Mouse (Mus musculus): ENCODE data around the gene Iqck.

Iqck gene

DNA sequence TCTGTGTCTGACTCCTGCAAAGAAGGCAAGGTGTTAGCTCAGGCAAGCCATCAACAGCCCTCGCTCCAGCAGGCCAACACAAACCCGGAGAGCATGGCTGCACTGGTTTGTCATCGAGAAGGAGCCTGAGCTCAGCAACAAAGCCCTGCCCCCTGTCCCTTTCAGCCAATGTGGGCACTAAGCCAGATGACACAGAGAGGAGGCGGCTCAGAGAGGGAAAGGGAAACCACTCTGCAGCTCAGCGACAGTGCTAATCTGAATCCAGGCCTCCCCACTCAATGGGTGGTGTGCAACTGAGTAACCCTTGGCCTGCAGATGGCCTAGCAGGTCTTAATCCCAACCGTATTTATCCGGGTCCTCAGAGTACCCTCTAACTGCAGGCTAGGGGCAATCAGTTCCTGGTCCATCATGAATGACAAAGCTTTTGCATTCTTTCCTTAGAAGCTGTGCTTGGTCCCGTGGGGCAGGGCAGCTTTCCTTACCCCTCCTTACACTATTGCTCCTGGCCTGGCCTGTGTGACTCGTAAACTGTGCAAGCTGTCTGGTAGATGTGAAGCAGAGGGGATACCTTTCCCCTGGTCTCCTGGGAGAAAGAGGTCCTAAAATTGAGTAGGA, 4.8 kb upstream of the Iqck start:
- peak; percentile 83 for DNase-seq (ENCODE audit: low read depth, low spot score)

DNA sequence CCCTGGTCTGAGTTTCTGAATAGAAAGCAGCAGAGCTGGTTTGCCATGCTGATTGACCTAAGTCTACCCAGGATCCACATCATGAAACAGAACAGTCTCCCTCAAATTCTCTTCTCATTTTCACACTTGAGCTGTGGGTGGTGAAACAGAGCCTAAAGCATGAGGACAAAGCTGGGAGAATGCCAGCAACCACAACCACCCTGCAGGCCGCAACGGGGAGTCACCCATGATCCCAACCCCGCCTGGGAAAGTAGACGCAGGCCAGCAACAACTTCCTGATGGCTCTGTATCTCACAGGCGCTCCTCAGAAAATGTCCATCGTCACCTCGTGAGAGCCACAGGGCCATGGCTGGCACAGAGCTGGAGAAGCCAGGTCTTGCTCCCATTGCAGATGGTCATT, 4.0 kb upstream of the Iqck start:
- peak; percentile 81 for DNase-seq (ENCODE audit: low read depth, low spot score)

GRCm38 (mm10) chr7:118852611-118853010, 2.9 kb upstream of the Iqck start:
- DNase-seq (ENCODE audit: low read depth, low spot score), result no peak

- no peak for DNase-seq (ENCODE audit: low read depth, low spot score)
Observed at GRCm38 (mm10) chr7:118854606-118855005, 946 bp upstream of the Iqck start.

DNA sequence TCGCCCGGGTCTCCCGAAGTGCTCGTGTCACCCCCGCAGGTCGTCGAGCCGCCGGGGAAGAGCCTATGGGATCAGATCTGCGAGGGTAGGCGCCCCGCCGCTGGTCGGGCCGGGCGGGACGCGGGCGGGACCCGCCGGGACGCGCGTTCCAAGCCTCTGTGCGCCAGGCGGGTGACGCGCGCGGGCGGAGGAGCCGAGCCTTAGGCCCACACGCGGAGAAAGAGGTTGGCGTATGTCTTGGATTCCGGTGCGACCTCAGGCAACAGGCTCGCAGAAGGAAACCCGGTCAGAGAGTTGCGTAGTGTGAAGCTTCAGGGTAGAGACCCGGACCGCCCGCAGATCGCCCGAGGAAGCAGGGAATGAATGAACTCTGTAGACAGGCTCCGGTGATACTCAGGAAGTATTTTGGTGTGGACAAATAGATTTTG, 339 bp downstream of the Iqck start, which contains the start of gene Knop1:
Gene Knop1, minus strand, starts transcription at position 378 of the 428 bp plus-strand sequence.
- peak; percentile 40 for DNase-seq (ENCODE audit: low read depth, low spot score)

DNA sequence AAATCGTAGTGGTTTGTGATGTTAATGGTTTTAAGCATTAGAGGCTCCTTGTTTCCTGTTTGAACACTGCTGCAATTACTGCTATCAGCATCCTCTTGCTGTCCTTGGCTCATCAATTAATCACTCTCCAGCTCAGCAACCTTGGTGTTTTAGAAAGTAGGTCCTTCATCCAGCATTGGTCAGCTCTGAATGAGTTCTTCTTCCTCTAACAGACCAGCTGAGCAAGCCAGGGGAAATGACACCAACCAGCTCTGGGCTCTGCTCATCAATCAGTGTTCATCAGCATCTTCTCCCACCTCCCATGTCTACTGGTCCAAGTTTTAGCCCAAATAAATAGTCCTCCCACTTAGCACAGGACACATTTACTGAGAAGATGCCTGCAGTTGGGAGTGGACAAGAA, 3.1 kb downstream of the Iqck start:
- no peak for DNase-seq (ENCODE audit: low read depth, low spot score)

- no peak for DNase-seq (ENCODE audit: low read depth, low spot score)
Observed at GRCm38 (mm10) chr7:118865362-118865761, 9.8 kb downstream of the Iqck start.

GRCm38 (mm10) chr7:118879466-118880029, 24.0 kb downstream of the Iqck start:
- DNase-seq (ENCODE audit: low read depth, low spot score), result peak; percentile 8

DNA sequence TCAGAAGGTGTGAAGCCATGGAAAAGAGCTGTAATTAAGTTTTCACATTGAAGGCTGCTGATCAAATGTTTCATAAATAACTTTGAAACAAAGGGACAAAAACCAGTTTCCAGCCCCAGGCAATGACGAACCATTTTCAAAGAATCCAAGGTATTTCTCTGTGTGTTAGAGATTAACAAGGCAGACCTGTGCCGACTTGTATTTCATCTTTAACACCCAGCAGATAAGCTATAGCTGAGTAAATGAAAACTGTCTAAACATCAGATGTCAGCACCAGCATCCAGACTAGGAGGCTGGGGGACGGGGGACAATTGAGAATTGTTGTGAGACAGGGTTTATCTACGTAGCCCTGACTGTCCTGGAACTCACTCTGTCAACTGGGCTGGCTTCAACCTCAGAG, 28.4 kb downstream of the Iqck start:
- no peak for DNase-seq (ENCODE audit: low read depth, low spot score)

- no peak for DNase-seq (ENCODE audit: low read depth, low spot score)
Observed at GRCm38 (mm10) chr7:118884969-118885368, 29.4 kb downstream of the Iqck start.

DNA sequence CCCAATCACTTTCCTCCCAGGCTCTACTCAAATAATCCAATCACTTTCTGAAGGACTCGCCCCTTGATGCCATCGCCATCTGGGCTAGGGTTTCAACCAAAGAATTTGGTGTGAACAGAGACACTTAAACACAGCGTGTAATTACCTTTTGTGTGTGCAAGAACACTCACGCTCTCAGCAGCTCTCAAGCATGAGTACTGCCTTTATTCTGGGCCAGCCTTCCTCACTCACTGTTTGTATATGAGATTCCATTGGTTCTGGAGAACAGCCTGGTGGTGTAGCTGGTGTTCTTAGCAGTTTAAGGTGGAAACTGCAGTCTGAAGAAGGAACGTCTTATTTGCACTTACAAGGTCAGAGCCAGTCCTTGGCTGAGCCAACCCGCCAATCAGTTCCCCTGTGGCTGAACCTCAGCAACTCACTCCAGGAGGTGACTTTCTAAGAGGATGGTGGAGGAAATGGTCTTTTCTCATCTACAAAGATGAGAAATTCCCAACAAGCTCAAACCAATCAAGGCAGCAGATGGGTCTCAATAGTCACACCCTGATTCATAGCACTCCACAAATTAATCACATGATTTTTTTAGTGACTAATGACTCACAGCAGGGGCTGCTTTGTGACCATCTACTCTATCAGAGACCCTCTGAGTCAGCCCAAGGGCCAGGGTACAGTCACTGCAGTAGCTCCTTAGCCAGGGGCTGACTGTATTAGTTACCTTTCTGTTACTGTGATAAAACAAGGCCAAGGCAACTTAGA, 31.9 kb downstream of the Iqck start:
- DNase-seq (ENCODE audit: low read depth, low spot score), result no peak

GRCm38 (mm10) chr7:118889046-118889680, 33.6 kb downstream of the Iqck start:
- peak; percentile 22 for DNase-seq (ENCODE audit: low read depth, low spot score)

- no peak for DNase-seq (ENCODE audit: low read depth, low spot score)
Observed at GRCm38 (mm10) chr7:118895469-118896450, 40.2 kb downstream of the Iqck start.

DNA sequence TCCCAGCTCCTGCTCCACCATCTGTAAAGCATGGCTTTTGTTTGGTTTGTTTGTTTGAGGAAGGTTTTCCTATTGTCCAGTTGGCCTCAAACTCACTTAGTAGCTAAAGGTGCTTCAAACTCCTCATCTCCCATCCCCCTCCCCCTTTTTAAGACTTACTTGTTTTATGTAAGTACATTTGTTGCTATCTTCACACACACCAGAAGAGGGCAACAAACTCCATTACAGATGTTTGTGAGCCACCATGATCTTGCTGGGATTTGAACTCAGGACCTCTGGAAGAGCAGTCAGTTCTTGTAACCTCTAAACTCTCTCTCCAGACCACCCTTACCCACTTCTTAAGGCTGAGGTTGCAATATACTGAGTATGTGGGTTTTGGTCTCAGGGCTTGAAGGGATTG, 42.5 kb downstream of the Iqck start:
- peak; percentile 38 for DNase-seq (ENCODE audit: low read depth, low spot score)

DNA sequence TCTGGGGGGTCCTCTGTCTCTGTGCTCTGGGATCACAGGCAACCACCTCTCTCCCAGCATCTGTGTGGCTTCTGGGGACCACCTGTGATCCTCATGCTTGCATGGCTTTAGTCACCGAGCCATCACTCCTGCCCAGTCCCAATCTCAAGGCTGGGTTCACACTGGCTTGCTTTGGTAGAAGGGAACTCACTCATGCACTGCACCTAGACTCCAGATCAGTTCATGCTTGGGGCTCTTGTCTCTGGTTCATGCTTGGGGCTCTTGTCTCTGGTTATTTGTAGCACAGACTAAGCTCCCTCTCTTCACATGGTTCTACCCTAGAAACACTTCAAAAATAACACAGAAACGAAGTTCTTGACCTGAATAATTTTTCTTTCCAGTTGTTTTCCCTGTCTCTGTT, 44.5 kb downstream of the Iqck start:
- no peak for DNase-seq (ENCODE audit: low read depth, low spot score)

- DNase-seq (ENCODE audit: low read depth, low spot score), result no peak
Observed at GRCm38 (mm10) chr7:118902944-118903343, 47.4 kb downstream of the Iqck start.

DNA sequence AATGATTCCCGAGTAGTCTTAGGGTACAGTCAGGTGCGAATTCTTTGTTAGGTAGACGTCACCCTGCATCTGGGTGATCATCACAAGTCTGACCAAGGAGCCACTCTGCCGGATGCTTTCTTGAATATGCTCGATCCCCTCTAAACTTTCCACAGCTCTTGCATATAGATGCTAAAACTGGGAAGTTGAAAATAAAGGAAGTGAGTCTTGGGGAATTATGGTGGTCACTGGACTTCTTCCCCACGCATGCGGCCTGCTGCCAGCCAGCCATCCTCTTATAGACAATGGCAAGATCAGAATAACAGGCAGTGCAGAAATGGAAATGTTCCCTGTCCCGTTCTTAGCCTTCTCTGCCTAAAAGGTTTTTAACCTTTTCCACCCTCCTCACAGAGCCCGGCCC, 48.3 kb downstream of the Iqck start:
- no peak for DNase-seq (ENCODE audit: low read depth, low spot score)

GRCm38 (mm10) chr7:118904530-118904929, 49.0 kb downstream of the Iqck start:
- no peak for DNase-seq (ENCODE audit: low read depth, low spot score)

DNA sequence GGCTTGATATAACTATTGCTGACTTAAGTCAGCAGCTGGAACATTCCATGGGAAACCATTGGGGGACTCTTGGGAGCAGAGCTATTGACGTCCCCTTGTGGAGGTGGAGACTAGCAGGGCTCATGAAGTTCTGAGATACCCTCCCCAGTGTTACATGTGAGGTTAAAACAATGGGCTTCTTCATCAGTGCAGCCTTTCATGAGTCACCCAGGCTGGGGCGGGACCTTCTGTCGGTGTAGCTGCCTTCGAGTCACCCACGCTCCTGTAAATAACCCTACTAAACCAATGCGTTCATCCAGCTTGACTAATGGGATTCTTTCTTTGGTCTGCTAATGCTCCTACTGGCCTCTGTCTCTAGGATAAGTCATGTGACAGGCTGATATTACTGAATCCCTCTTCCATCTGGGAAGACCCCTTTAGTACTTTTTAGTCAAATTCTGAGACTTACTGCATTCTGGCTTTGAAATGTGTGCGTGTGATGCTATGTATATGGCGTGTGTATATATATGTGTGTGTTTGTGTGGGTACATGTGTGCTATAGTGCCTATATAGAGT, 53.5 kb downstream of the Iqck start:
- peak; percentile 81 for DNase-seq (ENCODE audit: low read depth, low spot score)

GRCm38 (mm10) chr7:118910464-118910863, 54.9 kb downstream of the Iqck start:
- no peak for DNase-seq (ENCODE audit: low read depth, low spot score)

DNA sequence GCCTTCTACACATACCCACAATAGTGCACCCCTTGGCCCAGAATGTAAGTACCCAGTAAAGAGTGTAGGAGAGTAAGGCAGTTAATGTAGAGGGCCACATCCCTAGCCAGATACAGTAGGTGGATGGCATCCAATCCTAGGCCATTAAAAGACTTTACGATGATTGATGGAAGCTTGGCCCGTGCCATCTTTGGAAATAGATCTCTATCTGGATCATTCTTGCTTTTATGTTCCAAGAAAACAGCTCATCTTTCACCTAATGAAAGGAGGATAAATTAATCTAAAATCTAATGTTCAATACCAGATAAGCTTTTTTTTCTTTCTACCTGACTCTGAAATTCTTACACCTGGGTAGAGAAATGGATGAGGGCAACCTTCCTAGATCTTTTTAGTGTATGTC, 55.6 kb downstream of the Iqck start:
- DNase-seq (ENCODE audit: low read depth, low spot score), result no peak
